Mouse (Mus musculus): Measurements from ENCODE around the gene Ptprj. TPM values are rescaled to one million over a fixed set of nuclear protein-coding genes. Genes with fewer than 3 reads are reported as not detected.

Gene Ptprj
- polyA plus RNA-seq, 1 experiment from 2014 or later = 4.2 TPM

GRCm38 (mm10) chr2:90558361-90558760, 22.1 kb downstream of the Ptprj start:
- no peak for DNase-seq (ENCODE audit: low spot score)
- WGBS = 86% methylated on average over 11 of the region's 11 CpGs
- H3K9ac ChIP-seq (replicated peaks; ENCODE audit: low read depth) = no peak overlapping the region

GRCm38 (mm10) chr2:90557913-90558312, 22.5 kb downstream of the Ptprj start:
- DNase-seq (ENCODE audit: low spot score) (no peak), ATAC-seq (no peak)
- Histone ChIP-seq H3K9me3 (ENCODE audit: low read length) (no peaks in the 10 kb centered on the region), H3K4me1 (ENCODE audit: insufficient read depth, low read depth, low read length) (0 out of 2 replicates have a peak, but pooled peaks cover 4% of the 10 kb centered on the region), H3K4me3 (ENCODE audit: low read depth, low read length) (no peak overlapping the region), H3K27me3 (replicated peaks; ENCODE audit: insufficient read depth, low read length) (no peaks in the 10 kb centered on the region), H3K27ac (ENCODE audit: low read length) (no peak overlapping the region), H3K36me3 (ENCODE audit: insufficient read depth, low read length) (no peaks in the 10 kb centered on the region), H3K4me2 (replicated peaks; ENCODE audit: low read depth, low read length) (no peak overlapping the region), H3K9ac (replicated peaks; ENCODE audit: low read depth) (no peak overlapping the region)
- 72% methylated on average over 3 of the region's 3 CpGs for WGBS
- no peak for TF ChIP-seq CTCF (IDR thresholded peaks at IDR 0.05)
- no peak for TF ChIP-seq EP300 (IDR thresholded peaks at IDR 0.05)

More at GRCm38 (mm10) chr2:90558361-90558760, 22.1 kb downstream of the Ptprj start:
- H3K4me1 ChIP-seq (ENCODE audit: insufficient read depth, low read depth, low read length) = 0 out of 2 replicates have a peak, but pooled peaks cover 2% of the 10 kb centered on the region
- H3K4me3 ChIP-seq (ENCODE audit: low read depth, low read length) = no peak overlapping the region
- H3K9me3 ChIP-seq (ENCODE audit: low read length) = no peaks in the 10 kb centered on the region
- H3K4me2 ChIP-seq (replicated peaks; ENCODE audit: low read depth, low read length) = no peak overlapping the region
- no peak for TF ChIP-seq CTCF (IDR thresholded peaks at IDR 0.05)
- TF ChIP-seq EP300 (IDR thresholded peaks at IDR 0.05) = no peak
- ATAC-seq = no peak
- H3K36me3 ChIP-seq (ENCODE audit: insufficient read depth, low read length) = no peaks in the 10 kb centered on the region
- H3K27me3 ChIP-seq (replicated peaks; ENCODE audit: insufficient read depth, low read length) = no peaks in the 10 kb centered on the region
- no peak overlapping the region for H3K27ac ChIP-seq (ENCODE audit: low read length)

DNA sequence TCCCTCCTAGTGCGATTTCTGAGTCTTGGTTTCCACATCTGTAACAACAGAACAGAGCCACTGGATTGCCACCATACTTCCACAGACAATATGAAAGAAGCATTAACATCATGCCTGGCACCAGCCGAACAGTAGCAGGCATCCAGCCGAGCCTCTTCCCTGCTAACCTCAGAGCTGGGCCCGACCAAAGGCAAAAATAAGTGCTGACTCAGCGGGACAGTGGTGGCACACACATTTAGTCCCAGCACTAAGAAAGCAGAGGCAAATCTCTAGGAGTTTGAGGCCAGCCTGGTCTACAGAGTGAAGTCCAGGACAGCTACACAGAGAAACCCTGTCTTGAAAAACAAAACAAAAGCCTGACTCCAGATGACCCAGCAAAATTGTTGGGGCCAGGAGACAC, 24.7 kb downstream of the Ptprj start:
- Histone ChIP-seq H3K27ac (ENCODE audit: low read length) (no peak overlapping the region), H3K9me3 (ENCODE audit: low read length) (no peaks in the 10 kb centered on the region), H3K4me3 (ENCODE audit: low read depth, low read length) (no peak overlapping the region), H3K4me2 (replicated peaks; ENCODE audit: low read depth, low read length) (no peak overlapping the region), H3K27me3 (replicated peaks; ENCODE audit: insufficient read depth, low read length) (no peaks in the 10 kb centered on the region), H3K4me1 (ENCODE audit: insufficient read depth, low read depth, low read length) (0 out of 2 replicates have a peak, but pooled peaks cover 4% of the 10 kb centered on the region), H3K36me3 (ENCODE audit: insufficient read depth, low read length) (no peaks in the 10 kb centered on the region), H3K9ac (replicated peaks; ENCODE audit: low read depth) (no peak overlapping the region)
- WGBS = 77% methylated on average over 5 of the region's 5 CpGs
- no peak for TF ChIP-seq EP300 (IDR thresholded peaks at IDR 0.05)
- no peak for ATAC-seq
- no peak for DNase-seq (ENCODE audit: low spot score)

DNA sequence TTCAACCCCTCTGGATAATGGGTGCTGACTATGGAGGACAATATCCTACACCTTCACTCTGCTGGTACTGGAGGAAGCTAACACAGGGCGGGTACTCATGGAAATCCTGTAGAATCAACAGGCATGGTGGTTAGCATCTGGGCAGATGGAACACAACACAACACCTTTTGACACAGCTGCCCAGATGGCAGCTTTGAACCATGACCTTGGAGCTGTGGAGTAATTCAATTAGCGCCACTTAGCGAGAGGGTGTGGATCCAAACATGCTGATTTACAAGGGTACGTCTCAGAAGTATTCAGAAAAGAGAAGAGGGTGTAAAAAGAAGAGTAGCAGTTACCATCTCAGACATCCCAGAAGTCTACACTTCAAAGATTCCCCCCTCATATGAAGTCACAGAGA, 25.6 kb downstream of the Ptprj start:
- H3K27ac ChIP-seq (ENCODE audit: low read length) = no peak overlapping the region
- no peak overlapping the region for H3K4me3 ChIP-seq (ENCODE audit: low read depth, low read length)
- ATAC-seq (no peak), DNase-seq (ENCODE audit: low spot score) (no peak)
- H3K27me3 ChIP-seq (replicated peaks; ENCODE audit: insufficient read depth, low read length) = no peaks in the 10 kb centered on the region
- 0 out of 2 replicates have a peak, but pooled peaks cover 4% of the 10 kb centered on the region for H3K4me1 ChIP-seq (ENCODE audit: insufficient read depth, low read depth, low read length)
- TF ChIP-seq EP300 (IDR thresholded peaks at IDR 0.05) (no peak), CTCF (IDR thresholded peaks at IDR 0.05) (no peak)
- no peaks in the 10 kb centered on the region for H3K36me3 ChIP-seq (ENCODE audit: insufficient read depth, low read length)
- no peak overlapping the region for H3K9ac ChIP-seq (replicated peaks; ENCODE audit: low read depth)
- no peaks in the 10 kb centered on the region for H3K9me3 ChIP-seq (ENCODE audit: low read length)
- WGBS = 78% methylated on average over 4 of the region's 4 CpGs
- no peak overlapping the region for H3K4me2 ChIP-seq (replicated peaks; ENCODE audit: low read depth, low read length)

DNA sequence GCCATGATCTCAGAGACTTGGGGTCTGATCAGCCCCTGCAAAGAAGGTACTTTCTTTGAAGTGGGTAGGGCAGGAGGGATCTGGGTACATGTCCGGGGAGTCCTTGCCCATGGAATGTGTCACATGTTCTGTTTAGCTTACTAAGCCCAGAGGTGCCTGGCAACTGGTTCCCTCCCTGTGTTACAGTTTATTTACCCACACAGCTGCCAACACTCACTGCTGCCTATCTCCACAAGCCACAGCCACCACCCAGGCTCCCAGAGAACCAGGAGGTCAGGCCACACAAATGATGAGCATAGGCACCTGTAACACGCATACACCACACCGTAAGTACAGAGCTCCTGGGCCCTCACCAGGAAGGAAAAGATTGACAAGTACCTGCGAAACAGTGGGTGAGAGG, 26.6 kb downstream of the Ptprj start:
- no peak overlapping the region for H3K4me2 ChIP-seq (replicated peaks; ENCODE audit: low read depth, low read length)
- H3K9ac ChIP-seq (replicated peaks; ENCODE audit: low read depth) = no peak overlapping the region
- no peaks in the 10 kb centered on the region for H3K9me3 ChIP-seq (ENCODE audit: low read length)
- H3K4me1 ChIP-seq (ENCODE audit: insufficient read depth, low read depth, low read length) = 0 out of 2 replicates have a peak, but pooled peaks cover 4% of the 10 kb centered on the region
- TF ChIP-seq EP300 (IDR thresholded peaks at IDR 0.05) = no peak
- TF ChIP-seq CTCF (IDR thresholded peaks at IDR 0.05) = no peak
- no peaks in the 10 kb centered on the region for H3K27me3 ChIP-seq (replicated peaks; ENCODE audit: insufficient read depth, low read length)
- 59% methylated on average over 4 of the region's 4 CpGs for WGBS
- H3K27ac ChIP-seq (ENCODE audit: low read length) = 0 out of 2 replicates have a peak overlapping the region, but pooled peaks have one; percentile 22
- peak; percentile 73 for DNase-seq (ENCODE audit: low spot score)
- no peak overlapping the region for H3K4me3 ChIP-seq (ENCODE audit: low read depth, low read length)
- peak; percentile 88 for ATAC-seq
- no peaks in the 10 kb centered on the region for H3K36me3 ChIP-seq (ENCODE audit: insufficient read depth, low read length)

DNA sequence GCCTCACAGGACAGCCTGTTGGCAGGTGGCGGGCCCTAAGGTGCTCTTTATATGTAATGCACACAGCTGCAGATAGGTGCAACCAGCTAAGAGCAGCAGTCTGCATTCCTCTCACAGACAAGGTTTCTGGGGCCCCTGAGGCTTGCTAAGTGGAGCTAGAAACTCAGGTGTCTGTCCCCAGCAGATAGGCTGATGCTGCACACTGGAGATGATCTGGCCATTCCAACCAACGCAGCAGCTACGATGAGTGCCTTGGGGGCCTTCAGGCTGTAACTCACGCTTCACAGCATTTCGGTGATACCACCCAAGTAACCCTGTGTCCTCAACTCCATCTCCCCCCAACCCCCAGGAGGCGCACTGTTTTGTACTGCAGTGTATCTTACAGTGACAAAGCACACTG, 29.8 kb downstream of the Ptprj start:
- H3K4me3 ChIP-seq (ENCODE audit: low read depth, low read length) = no peak overlapping the region
- no peak overlapping the region for H3K4me2 ChIP-seq (replicated peaks; ENCODE audit: low read depth, low read length)
- no peak overlapping the region for H3K9ac ChIP-seq (replicated peaks; ENCODE audit: low read depth)
- H3K27ac ChIP-seq (ENCODE audit: low read length) = no peak overlapping the region
- TF ChIP-seq CTCF (IDR thresholded peaks at IDR 0.05) = 0 out of 2 replicates have a peak, but pooled peaks have one; percentile 10
- no peak for TF ChIP-seq EP300 (IDR thresholded peaks at IDR 0.05)
- no peaks in the 10 kb centered on the region for H3K36me3 ChIP-seq (ENCODE audit: insufficient read depth, low read length)
- 95% methylated on average over 6 of the region's 6 CpGs for WGBS
- 0 out of 2 replicates have a peak, but pooled peaks cover 4% of the 10 kb centered on the region for H3K4me1 ChIP-seq (ENCODE audit: insufficient read depth, low read depth, low read length)
- no peak for DNase-seq (ENCODE audit: low spot score)
- no peaks in the 10 kb centered on the region for H3K27me3 ChIP-seq (replicated peaks; ENCODE audit: insufficient read depth, low read length)
- no peaks in the 10 kb centered on the region for H3K9me3 ChIP-seq (ENCODE audit: low read length)
- ATAC-seq = no peak

DNA sequence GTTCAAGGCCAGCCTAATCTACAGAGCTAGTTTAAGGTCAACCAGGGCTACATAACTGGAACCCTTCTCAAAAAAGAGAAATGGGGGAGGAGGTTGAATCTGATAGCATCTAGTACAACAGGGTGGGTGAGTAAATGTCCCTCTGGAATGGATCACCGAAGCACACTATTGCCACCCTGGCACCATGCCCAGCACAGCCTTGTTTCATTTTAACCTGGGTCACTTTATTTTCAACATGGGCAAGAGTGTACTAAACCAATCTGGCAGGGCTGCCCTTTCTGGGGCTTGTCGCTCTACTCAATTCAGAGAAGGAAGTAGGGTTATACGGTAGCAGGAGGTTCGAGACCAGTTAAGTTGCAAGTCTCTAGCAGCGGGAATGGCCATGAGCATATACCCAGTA, 31.9 kb downstream of the Ptprj start:
- H3K9me3 ChIP-seq (ENCODE audit: low read length) = no peaks in the 10 kb centered on the region
- no peaks in the 10 kb centered on the region for H3K36me3 ChIP-seq (ENCODE audit: insufficient read depth, low read length)
- H3K4me1 ChIP-seq (ENCODE audit: insufficient read depth, low read depth, low read length) = 0 out of 2 replicates have a peak, but pooled peaks cover 3% of the 10 kb centered on the region
- H3K4me3 ChIP-seq (ENCODE audit: low read depth, low read length) = no peak overlapping the region
- ATAC-seq (no peak), DNase-seq (ENCODE audit: low spot score) (no peak)
- H3K9ac ChIP-seq (replicated peaks; ENCODE audit: low read depth) = no peak overlapping the region
- 59% methylated on average over 5 of the region's 5 CpGs for WGBS
- H3K27ac ChIP-seq (ENCODE audit: low read length) = no peak overlapping the region
- H3K27me3 ChIP-seq (replicated peaks; ENCODE audit: insufficient read depth, low read length) = no peaks in the 10 kb centered on the region
- no peak overlapping the region for H3K4me2 ChIP-seq (replicated peaks; ENCODE audit: low read depth, low read length)
- no peak for TF ChIP-seq EP300 (IDR thresholded peaks at IDR 0.05)
- TF ChIP-seq CTCF (IDR thresholded peaks at IDR 0.05) = no peak

Data from lung, postnatal 0 days (tissue).